Mouse (Mus musculus) embryonic stem cell, embryonic (primary cell): ENCODE results near the gene Dhrs7b.

Experiments used
- CTCF ChIA-PET, 4 experiments: fragments of 300-600 bp in 2 of 4; fragments of 350-600 bp in 2 of 4; sonication (Branson Sonifier 250); formaldehyde crosslinking; loops; one replicate each; lab custom pipeline; 2022; ENCODE audit warnings: inconsistent platforms in 2 of 4; lab: Charles Lee
- POLR2A ChIA-PET, 4 experiments: fragments of 300-600 bp in 2 of 4; fragments of 350-600 bp in 2 of 4; sonication (Branson Sonifier 250); formaldehyde crosslinking; loops; one replicate each; lab custom pipeline; 2022; ENCODE audit warnings: antibody characterized with exemption in 4 of 4, inconsistent platforms in 1 of 4; lab: Charles Lee

Gene Dhrs7b

GRCm38 (mm10) chr11:60830433-60831052, at the start of gene Dhrs7b:
TSS of gene Dhrs7b (plus strand) at chr11:60830631.
- ChIA-PET CTCF (interaction anchor here in 2 of 4 experiments (0.7 to 2.3 kb wide), 10 partner anchors 10 to 132 kb away, joined by 3 to 14 read pairs (median 4); partner anchors contain the start of genes Tmem11 (in 2 of the 2) and Shmt1 (in 1 of the 2)), POLR2A (interaction anchor here (0.5 to 9.7 kb wide), 87 partner anchors 8 to 293 kb away, joined by 3 to 175 read pairs (median 4); partner anchors contain the start of genes Shmt1 (in 3 of the 4), Smcr8 (in 3 of the 4), Top3a (in 3 of the 4) and Map2k3 (in 2 of the 4))

GRCm38 (mm10) chr11:60784179-60784922, 46.1 kb upstream of the Dhrs7b start:
- POLR2A ChIA-PET: interaction anchor here (0.6 to 8.8 kb wide), 25 partner anchors 9 to 573 kb away, joined by 3 to 215 read pairs (median 4); partner anchors contain the start of genes Dhrs7b (in 2 of the 4), Shmt1 (in 2 of the 4) and Tmem11 (in 1 of the 4)
- CTCF ChIA-PET: no interaction called here

GRCm38 (mm10) chr11:60787595-60787994, 42.8 kb upstream of the Dhrs7b start:
- ChIA-PET POLR2A (interaction anchor here (0.6 to 14.2 kb wide), 35 partner anchors 6 to 250 kb away, joined by 3 to 215 read pairs (median 4); partner anchors contain the start of genes Smcr8 (in 3 of the 4), Top3a (in 3 of the 4), Dhrs7b (in 2 of the 4) and Shmt1 (in 2 of the 4)), CTCF (no interaction called here)

- POLR2A ChIA-PET: interaction anchor here (0.6 to 14.2 kb wide), 22 partner anchors 8 to 990 kb away, joined by 3 to 215 read pairs (median 4); partner anchors contain the start of genes Smcr8 (in 3 of the 4), Top3a (in 3 of the 4), Flii (in 2 of the 4) and Shmt1 (in 2 of the 4)
- CTCF ChIA-PET: interaction anchor here in 2 of 4 experiments (0.6 to 1.5 kb wide), 2 partner anchors 23 to 1755 kb away, joined by 3 read pairs; no protein-coding TSS in a partner anchor
Observed at GRCm38 (mm10) chr11:60790472-60790871, 40.0 kb upstream of the Dhrs7b start.

- ChIA-PET POLR2A (interaction anchor here (0.5 to 14.2 kb wide), 21 partner anchors 8 to 387 kb away, joined by 3 to 215 read pairs (median 4); partner anchors contain the start of genes Shmt1 (in 2 of the 4), Smcr8 (in 2 of the 4), Top3a (in 2 of the 4) and Dhrs7b (in 1 of the 4)), CTCF (interaction anchor here in 1 of 4 experiments (0.5 kb wide), 1 partner anchor 15 kb away, joined by 3 read pairs; no protein-coding TSS in a partner anchor)
Observed at GRCm38 (mm10) chr11:60796342-60796741, 34.1 kb upstream of the Dhrs7b start.

- POLR2A ChIA-PET: interaction anchor here in 3 of 4 experiments (0.8 to 14.2 kb wide), 8 partner anchors 8 to 56 kb away, joined by 3 to 215 read pairs (median 20); partner anchors contain the start of genes Shmt1 (in 2 of the 3), Smcr8 (in 1 of the 3) and Top3a (in 1 of the 3)
- CTCF ChIA-PET: interaction anchor here in 1 of 4 experiments (0.6 kb wide), 1 partner anchor 609 kb away, joined by 4 read pairs; no protein-coding TSS in a partner anchor
Observed at GRCm38 (mm10) chr11:60799977-60800376, 30.5 kb upstream of the Dhrs7b start.

- POLR2A ChIA-PET: interaction anchor here in 3 of 4 experiments (0.8 to 6.9 kb wide), 8 partner anchors 9 to 60 kb away, joined by 3 to 67 read pairs (median 10); partner anchors contain the start of genes Shmt1 (in 2 of the 3), Smcr8 (in 1 of the 3) and Top3a (in 1 of the 3)
- CTCF ChIA-PET: no interaction called here
Observed at GRCm38 (mm10) chr11:60800892-60801291, 29.5 kb upstream of the Dhrs7b start.

GRCm38 (mm10) chr11:60808286-60809070, 22.0 kb upstream of the Dhrs7b start:
- CTCF ChIA-PET: interaction anchor here in 2 of 4 experiments (1.1 to 1.2 kb wide), 2 partner anchors 11 to 15 kb away, joined by 3 to 5 read pairs; no protein-coding TSS in a partner anchor

GRCm38 (mm10) chr11:60809546-60809945, 20.9 kb upstream of the Dhrs7b start:
- CTCF ChIA-PET: interaction anchor here in 2 of 4 experiments (0.9 to 1.2 kb wide), 2 partner anchors 14 to 337 kb away, joined by 3 to 5 read pairs; no protein-coding TSS in a partner anchor
- POLR2A ChIA-PET: interaction anchor here in 3 of 4 experiments (0.6 to 4.5 kb wide), 36 partner anchors 8 to 272 kb away, joined by 3 to 95 read pairs (median 6); partner anchors contain the start of genes Smcr8 (in 3 of the 3), Top3a (in 3 of the 3), Dhrs7b (in 2 of the 3) and Mief2 (in 2 of the 3)

More at GRCm38 (mm10) chr11:60808286-60809070, 22.0 kb upstream of the Dhrs7b start:
- POLR2A ChIA-PET: interaction anchor here in 3 of 4 experiments (0.6 to 4.5 kb wide), 33 partner anchors 8 to 844 kb away, joined by 3 to 95 read pairs (median 5); partner anchors contain the start of genes Dhrs7b (in 2 of the 3), Mief2 (in 2 of the 3), Smcr8 (in 2 of the 3) and Top3a (in 2 of the 3)

- CTCF ChIA-PET: interaction anchor here (0.6 to 2.0 kb wide), 19 partner anchors 13 to 460 kb away, joined by 3 to 20 read pairs (median 4); partner anchors contain the start of genes Dhrs7b (in 2 of the 4), Smcr8 (in 2 of the 4), Top3a (in 2 of the 4) and Tmem11 (in 1 of the 4)
- POLR2A ChIA-PET: interaction anchor here (0.6 to 4.5 kb wide), 119 partner anchors 7 to 1073 kb away, joined by 3 to 95 read pairs (median 5); partner anchors contain the start of genes Dhrs7b (in 3 of the 4), Smcr8 (in 3 of the 4), Tmem11 (in 3 of the 4) and Top3a (in 3 of the 4)
Observed at GRCm38 (mm10) chr11:60810046-60810965, 20.1 kb upstream of the Dhrs7b start.

GRCm38 (mm10) chr11:60811054-60811460, 19.4 kb upstream of the Dhrs7b start:
- POLR2A ChIA-PET: interaction anchor here (0.5 to 4.5 kb wide), 129 partner anchors 8 to 1519 kb away, joined by 3 to 95 read pairs (median 5); partner anchors contain the start of genes Dhrs7b (in 3 of the 4), Smcr8 (in 3 of the 4), Tmem11 (in 3 of the 4) and Top3a (in 3 of the 4)
- CTCF ChIA-PET: interaction anchor here (0.6 to 2.0 kb wide), 24 partner anchors 12 to 1384 kb away, joined by 3 to 20 read pairs (median 4); partner anchors contain the start of genes Dhrs7b (in 2 of the 4), Smcr8 (in 2 of the 4), Top3a (in 2 of the 4) and Tmem11 (in 1 of the 4)

GRCm38 (mm10) chr11:60811618-60812017, 18.8 kb upstream of the Dhrs7b start, which contains the start of gene Shmt1:
TSS of gene Shmt1 (minus strand) at chr11:60811718.
- CTCF ChIA-PET: interaction anchor here (0.6 to 2.0 kb wide), 15 partner anchors 13 to 1385 kb away, joined by 3 to 20 read pairs (median 5); partner anchors contain the start of genes Smcr8 (in 2 of the 4), Top3a (in 2 of the 4), Dhrs7b (in 1 of the 4) and Tmem11 (in 1 of the 4)
- POLR2A ChIA-PET: interaction anchor here (0.5 to 4.5 kb wide), 109 partner anchors 9 to 1519 kb away, joined by 3 to 95 read pairs (median 5); partner anchors contain the start of genes Dhrs7b (in 3 of the 4), Smcr8 (in 3 of the 4), Tmem11 (in 3 of the 4) and Top3a (in 3 of the 4)

- ChIA-PET CTCF (no interaction called here), POLR2A (interaction anchor here in 2 of 4 experiments (0.6 to 1.4 kb wide), 4 partner anchors 8 to 71 kb away, joined by 3 to 5 read pairs (median 4); partner anchors contain the start of gene Dhrs7b (in 1 of the 2))
Observed at GRCm38 (mm10) chr11:60816398-60816797, 14.0 kb upstream of the Dhrs7b start.

GRCm38 (mm10) chr11:60823771-60824170, 6.7 kb upstream of the Dhrs7b start:
- ChIA-PET CTCF (interaction anchor here in 3 of 4 experiments (0.7 to 0.8 kb wide), 3 partner anchors 15 to 186 kb away, joined by 3 to 6 read pairs (median 5); no protein-coding TSS in a partner anchor), POLR2A (interaction anchor here in 3 of 4 experiments (0.6 to 5.2 kb wide), 14 partner anchors 12 to 763 kb away, joined by 3 to 43 read pairs (median 3); partner anchors contain the start of genes Shmt1 (in 2 of the 3), Smcr8 (in 1 of the 3) and Top3a (in 1 of the 3))
